Mouse (Mus musculus) left cerebral cortex, postnatal 14 days (tissue): ENCODE data around the gene Wdhd1. TPM values are rescaled to one million over a fixed set of nuclear protein-coding genes. Genes with fewer than 3 reads are reported as not detected.

ENCODE experiments used
- DNase-seq, 2 experiments: peaks; one replicate each; pipeline ENCODE4 v3.0.0; 2021 to 2022; ENCODE audit warnings: low spot score in 2 of 2, mixed read lengths in 1 of 2
- intact Hi-C: fragments of 180-260 bp; cut with DNase I; formaldehyde crosslinking; loops from one replicate; pipeline ENCODE4 v1.15.1; 2025
- total RNA-seq, 2 experiments: library from RNA; stranded (reverse); gene quantifications; 2 replicates each; pipeline ENCODE4 v1.2.3; 2021

Gene Wdhd1
- total RNA-seq, 2 experiments from 2014 or later, result 4.9 to 7.4 TPM

DNA sequence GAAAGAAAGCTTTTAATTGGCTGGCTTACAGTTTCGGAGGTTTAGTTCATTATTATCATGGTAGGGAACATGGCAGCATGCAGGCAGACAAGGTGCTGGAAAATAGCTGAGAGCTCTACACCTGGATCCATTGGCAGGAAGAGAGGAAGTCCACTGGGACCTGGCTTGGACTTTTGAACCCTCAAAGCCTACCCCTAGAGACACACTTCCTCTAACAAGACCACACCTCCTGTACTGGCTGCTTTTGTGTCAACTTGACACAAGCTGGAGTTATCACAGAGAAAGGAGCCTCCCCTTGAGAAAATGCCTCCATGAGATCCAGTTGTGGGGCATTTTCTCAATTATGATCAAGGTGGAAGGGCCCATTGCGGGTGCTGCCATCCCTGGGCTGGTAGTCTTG is 8.6 kb upstream of the Wdhd1 start:
- intact Hi-C loops, result no loop called here

GRCm38 (mm10) chr14:47283568-47283967 is 6.9 kb upstream of the Wdhd1 start:
- peak in 1 of 2 experiments; percentile 22 for DNase-seq

More for the DNA sequence above, 8.6 kb upstream of the Wdhd1 start:
- DNase-seq, result no peak

DNA sequence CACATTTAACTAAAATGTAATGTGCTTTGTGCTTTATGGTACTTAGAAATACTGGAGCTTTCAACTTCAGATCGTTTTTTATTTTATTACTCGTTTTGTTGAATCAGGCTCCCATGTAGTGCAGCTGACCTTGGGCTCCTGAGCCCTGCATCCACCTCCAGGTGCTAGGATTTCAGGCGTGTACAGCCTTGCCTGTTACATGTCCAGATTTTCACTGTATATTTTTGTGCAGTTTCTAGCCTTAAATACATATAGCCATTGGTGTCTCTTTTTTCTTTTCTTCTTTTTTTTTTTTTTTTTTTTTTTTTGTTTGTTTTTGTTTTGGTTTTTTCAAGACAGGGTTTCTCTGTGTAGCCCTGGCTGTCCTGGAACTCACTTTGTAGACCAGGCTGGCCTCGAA is 4.9 kb upstream of the Wdhd1 start:
- DNase-seq, result no peak

More at GRCm38 (mm10) chr14:47283568-47283967, 6.9 kb upstream of the Wdhd1 start:
- intact Hi-C loops, result no loop called here

GRCm38 (mm10) chr14:47279058-47279457 is 2.4 kb upstream of the Wdhd1 start:
- intact Hi-C loops, result loop anchor here (5.0 kb wide), 1 partner anchor 118 kb away; no protein-coding TSS in a partner anchor
- DNase-seq, result no peak

More for the DNA sequence above, 4.9 kb upstream of the Wdhd1 start:
- intact Hi-C loops, result no loop called here

DNA sequence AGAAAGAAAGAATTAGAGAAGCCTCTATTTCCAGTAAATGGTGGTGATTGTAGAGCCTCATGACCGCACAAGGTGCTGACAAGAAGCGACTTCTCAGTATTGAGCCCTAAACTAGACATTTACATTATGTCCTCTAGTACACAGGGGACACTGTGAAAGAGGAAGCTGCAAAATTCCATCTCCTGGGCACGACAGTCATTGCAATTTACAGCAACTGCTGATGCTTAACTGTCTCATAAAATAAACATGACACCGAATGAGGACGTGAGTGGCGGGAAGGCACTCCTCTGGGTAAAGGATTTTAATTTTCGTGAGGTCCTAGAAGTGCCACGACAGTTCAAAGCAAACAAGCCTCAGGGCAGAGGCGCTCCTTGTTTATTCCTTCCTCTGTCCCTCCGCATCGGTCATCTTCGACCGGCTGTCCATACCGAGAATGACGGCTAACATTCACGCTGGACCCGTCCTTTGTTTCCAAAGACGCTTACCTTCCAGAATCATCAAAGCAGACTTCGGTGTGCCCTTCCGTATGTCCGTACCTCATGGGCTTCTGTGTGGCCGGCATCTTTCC is 537 bp downstream of the Wdhd1 start:
- peak; percentile 11 to 22 for DNase-seq
- intact Hi-C loops, result loop anchor here (5.0 kb wide), 1 partner anchor 121 kb away; no protein-coding TSS in a partner anchor

GRCm38 (mm10) chr14:47275417-47275816 is 1.2 kb downstream of the Wdhd1 start:
- intact Hi-C loops, result loop anchor here (5.0 kb wide), 1 partner anchor 122 kb away; no protein-coding TSS in a partner anchor
- no peak for DNase-seq

DNA sequence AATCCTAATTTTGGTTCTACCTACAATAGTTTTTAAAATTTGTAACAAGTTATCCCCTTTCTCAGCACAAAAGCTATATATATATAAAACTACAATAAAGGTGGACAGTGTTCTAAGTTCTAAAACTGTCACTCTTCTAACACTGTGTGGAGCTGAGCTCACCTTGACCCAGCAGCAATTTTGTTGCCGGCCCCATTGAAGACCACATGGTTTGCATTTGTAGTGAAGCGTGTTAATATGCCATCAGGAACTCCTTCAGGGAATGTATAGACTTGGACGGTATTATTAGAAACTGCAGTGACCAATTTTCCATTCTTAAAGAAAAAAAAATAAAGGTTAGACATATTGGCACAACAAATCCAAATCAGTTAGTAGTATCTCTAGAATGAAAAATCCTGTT is 2.9 kb downstream of the Wdhd1 start:
- intact Hi-C loops, result no loop called here
- DNase-seq, result no peak

DNA sequence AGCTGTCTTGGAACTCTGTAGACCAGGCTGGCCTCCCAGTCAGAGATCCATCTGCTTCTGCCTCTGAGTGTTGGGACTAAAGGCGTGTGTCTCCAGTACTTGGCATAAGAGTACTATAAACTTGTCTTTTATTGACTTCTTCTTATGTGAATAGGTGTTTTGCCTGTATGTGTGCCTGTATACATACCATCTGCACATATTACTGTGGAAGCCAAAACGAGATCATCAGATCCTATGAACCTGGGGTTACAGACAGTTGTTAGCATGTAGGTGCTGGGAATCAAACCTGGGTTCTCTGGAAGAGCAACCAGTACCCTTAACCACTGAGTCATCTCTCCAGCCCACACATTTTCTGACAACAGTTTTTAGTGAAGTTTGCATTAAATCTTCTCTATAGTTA is 7.0 kb downstream of the Wdhd1 start:
- DNase-seq, result no peak
- intact Hi-C loops, result no loop called here

DNA sequence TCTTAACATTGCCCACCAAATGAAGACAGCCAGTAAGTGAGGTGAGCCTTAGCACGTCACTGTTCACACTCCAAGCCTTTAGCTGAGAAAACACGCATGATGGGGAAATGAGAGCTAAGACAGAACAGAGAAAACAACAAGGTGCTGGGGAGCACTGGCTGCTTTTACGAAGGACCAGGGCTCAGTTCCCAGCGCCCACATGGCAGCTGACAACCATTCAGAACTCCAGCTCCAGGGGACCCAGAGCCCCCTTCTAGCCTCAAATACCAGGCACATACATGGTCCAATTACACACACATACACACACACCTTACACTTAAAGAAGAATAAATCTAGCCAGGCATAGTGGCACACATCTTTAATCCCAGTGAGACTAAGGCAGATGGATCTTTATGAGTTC is 7.6 kb downstream of the Wdhd1 start:
- no peak for DNase-seq
- intact Hi-C loops, result no loop called here

DNA sequence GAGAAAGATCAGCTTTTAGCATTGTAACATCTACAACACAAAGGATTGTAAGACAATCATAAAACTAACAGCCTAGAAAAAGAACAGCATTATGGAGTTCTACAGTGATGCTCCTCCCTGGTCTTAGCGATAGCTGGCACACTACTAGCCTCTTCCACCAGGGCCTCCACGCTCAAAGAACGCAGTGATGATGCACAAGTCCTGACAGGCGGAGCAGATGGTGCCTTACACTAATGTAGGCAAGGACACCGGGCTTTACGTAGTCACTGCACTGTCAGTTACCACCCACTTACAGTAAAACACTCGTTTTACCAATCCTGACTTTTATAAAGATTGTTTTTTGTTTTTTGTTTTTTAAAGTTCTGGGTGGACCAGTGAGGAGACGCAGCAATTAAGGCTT is 10.8 kb downstream of the Wdhd1 start:
- peak; percentile 15 to 41 for DNase-seq
- intact Hi-C loops, result no loop called here

DNA sequence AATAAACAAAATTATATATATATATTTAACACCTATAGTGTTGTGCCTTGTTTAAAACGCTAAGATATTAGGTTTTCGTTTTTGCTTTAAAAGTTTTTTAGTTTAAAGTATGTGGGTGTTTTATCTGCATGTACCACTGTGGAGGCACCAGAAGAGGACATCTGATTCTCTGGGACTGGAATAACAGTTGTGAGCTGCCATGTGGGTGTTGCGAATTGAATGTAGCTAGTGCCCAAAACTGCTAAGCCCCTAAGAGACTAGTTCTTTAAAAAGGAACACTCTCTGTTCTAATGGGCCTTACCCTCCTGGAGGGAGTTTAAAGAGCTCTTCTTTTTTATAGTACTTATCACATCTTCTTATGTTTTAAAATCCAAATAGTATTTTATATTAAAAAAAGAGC is 11.8 kb downstream of the Wdhd1 start:
- peak; percentile 30 to 65 for DNase-seq
- intact Hi-C loops, result no loop called here

DNA sequence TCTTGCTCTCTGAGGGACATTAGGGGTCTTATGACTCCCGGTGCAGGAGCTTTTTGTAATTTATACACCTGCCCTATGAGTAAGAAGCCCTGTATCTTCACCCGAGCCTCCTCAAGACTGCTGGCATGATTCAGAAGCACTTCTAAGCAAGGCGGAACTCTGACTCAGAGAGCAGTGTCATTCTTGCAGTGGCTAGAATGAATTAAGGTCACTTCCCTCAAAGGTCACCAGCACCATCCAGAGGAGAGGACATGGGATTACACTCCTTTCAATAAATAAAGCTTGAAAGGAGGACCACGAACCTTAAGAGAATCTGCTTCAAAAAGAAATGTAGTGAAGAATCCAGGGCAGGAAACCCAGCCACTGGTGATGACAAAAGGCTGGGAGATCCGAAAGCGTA is 26.8 kb downstream of the Wdhd1 start:
- DNase-seq, result no peak
- intact Hi-C loops, result no loop called here

DNA sequence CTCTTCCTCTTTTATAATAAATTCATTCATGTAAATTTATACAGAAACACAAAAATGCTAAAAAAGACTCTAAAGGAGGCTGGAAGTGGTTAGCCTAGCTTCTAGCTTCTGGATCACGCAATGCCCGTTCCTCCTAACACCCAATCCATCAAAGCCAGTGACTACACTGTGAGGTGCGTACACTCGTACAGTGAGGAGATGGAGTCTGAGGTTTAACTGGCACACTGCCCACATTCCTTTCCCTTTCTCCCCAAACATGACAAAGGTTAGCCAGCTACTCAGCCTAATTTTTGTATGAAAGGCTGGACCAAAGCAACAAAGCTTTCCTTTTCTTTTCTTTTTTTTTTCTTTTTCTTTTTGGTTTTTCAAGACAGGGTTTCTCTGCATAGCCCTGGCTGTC is 33.9 kb downstream of the Wdhd1 start:
- DNase-seq, result no peak
- intact Hi-C loops, result loop anchor here (5.0 kb wide), 1 partner anchor 130 kb away; no protein-coding TSS in a partner anchor

- intact Hi-C loops, result loop anchor here (5.0 kb wide), 1 partner anchor 129 kb away; no protein-coding TSS in a partner anchor
- no peak for DNase-seq
These were observed 35.6 kb downstream of the Wdhd1 start for GRCm38 (mm10) chr14:47241046-47241445.

DNA sequence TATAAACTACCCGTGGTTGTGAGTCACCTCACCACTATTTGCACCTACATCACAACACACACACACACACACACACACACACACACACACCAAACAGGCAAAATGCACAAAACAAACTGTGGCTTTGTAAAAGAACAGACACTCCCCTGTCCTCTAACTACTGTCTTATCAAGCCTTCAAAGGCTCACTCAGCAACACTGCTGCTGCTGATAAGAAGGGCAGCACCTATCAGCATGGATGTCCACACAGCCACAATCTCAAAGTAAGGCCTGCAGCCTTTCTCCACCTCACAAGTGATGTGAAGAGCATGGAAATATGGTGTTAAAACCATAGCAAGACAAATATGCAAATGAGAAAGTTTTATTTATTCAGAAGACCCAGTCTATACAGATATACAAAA is 36.1 kb downstream of the Wdhd1 start:
- DNase-seq, result no peak
- intact Hi-C loops, result loop anchor here (5.0 kb wide), 1 partner anchor 128 kb away; no protein-coding TSS in a partner anchor

DNA sequence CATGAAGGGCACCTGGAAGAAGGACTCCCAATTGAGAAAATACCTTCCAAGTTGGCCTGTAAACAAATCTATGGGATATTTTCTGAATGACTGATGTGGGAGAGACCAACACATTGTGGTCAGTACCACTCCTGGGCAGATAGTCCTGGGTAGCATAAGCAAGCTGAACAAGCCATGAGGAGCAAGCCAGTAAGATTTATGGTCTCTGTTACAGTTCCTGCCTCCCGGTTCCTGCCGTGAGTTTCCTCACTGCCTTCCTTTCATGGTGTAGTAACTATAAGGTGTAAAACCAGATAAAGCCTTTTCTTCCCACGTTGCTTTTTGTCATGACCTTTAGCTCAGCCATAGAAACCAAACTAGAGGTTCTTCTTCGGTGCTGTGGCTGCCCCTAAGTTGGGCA is 39.4 kb downstream of the Wdhd1 start:
- intact Hi-C loops, result no loop called here

GRCm38 (mm10) chr14:47236491-47236890 is 40.2 kb downstream of the Wdhd1 start:
- intact Hi-C loops, result no loop called here
- no peak for DNase-seq

More for the DNA sequence above, 39.4 kb downstream of the Wdhd1 start:
- no peak for DNase-seq

DNA sequence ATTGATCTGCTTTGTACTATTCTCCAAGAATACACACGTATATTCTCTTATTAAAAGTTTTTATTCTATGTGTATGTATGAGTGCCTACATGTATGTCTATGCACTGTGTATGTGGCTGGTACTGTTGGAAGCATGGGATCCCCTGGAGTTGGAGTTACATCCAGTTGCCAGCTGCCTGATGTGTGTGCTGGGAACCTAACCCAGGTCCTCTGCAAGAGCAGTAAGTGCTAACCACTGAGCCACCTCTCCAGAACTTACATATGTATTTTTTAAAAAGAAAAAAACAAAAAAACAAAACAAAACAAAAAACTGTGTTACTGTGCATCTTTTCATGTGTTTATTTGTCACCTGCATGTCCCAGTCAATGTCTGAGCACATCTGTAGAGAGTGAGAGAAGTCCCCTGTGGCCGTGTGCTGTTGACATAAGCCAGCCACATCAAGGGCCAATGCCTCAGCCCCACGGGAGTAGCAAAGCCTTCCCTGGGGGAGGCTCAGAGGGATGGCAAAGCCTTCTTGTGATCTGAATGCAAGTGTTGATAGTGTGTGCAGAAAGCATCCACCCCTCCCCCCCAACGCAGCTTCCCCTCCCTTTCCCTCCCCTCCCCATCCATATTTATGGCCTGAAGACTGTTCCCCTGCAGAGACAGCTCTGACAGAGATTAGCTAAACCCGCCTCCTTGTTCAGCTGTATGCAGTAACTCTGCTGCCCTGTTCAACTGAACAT is 42.0 kb downstream of the Wdhd1 start:
- intact Hi-C loops, result no loop called here
- DNase-seq, result no peak

DNA sequence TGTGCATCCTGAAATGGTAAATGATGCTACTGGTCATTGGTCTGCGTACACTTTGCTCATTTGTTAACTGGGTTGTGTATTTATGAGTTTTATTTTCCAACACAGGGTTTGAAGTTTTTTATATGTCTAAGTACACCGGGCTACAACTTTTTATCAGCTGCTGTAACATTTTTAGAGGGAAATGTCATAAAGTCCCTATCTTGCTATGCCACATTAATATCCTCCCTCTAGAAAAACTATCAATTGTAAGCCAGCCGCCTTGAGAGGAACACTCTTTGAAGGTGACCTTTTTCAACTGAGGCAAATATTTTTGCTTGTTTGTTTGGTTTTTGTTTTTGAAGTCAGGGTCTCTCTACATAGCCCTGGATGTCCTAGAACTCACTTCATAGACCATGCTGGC is 42.6 kb downstream of the Wdhd1 start:
- intact Hi-C loops, result no loop called here
- DNase-seq, result no peak

DNA sequence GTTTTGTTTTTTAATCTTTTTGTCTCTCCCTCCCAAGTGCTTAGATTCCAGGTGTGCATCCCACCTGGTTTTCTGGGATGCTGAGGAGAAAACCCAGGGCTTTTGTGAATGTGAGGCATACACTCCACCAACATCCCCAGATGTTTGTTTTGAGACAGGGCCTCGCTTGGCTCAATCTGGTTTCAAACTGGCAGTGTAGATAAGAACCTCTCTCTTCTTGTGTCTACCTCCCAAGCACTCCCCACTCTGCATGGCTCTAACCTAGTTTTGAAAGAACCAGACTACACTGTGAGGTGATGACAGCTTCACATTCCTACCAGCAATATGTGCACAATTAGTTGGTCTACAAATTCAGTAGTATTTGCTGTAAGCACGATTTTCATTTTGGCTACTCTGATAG is 43.1 kb downstream of the Wdhd1 start:
- intact Hi-C loops, result no loop called here
- DNase-seq, result no peak
